Mouse (Mus musculus) thymus, adult 18-20 months (tissue): Measurements from ENCODE around the gene Glt28d2.

ENCODE experiments used
- DNase-seq, 2 experiments: peaks; one replicate each; pipeline ENCODE4 v3.0.0; 2022; ENCODE audit warnings: mixed read lengths in 2 of 2

The Glt28d2 gene

GRCm38 (mm10) chr3:85863996-85864395 is 23.3 kb downstream of the Glt28d2 start:
- DNase-seq = no peak

DNA sequence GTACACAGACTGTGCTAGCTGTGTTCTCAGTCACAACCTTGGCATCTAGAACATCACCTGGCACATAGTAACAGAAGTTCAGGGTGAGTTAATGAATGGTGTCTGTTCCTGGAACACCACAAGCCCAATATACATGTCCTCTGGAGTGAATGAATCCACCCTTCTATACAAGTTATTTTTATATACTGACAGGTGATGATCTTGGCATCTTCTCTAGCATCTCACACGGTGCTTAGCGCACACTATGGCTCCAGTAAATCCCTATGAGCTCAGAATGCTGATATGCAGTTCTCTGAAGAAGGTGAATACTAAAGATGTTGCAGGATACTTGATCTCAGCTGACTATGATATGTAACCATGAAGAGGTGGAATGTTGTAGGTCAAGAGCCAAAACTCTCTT is 24.4 kb downstream of the Glt28d2 start:
- no peak for DNase-seq

DNA sequence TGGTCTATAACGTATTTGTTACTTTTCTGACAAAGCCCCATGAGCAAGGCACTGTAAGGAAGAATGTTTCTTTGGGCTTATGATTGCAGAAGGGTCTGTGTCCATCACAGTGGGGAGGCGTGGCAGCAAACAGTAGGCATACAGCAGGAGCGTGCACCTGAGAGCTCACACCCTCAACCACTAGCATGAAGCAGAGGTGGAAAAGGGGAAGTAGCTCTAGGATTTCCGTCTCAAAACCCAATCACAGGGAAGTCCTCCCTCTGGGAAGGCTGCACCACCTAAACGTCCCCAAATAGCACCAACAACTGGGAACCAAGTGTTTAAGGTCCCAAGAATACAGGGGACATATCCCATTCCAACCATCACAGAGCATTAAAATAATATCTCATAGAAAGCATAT is 26.3 kb downstream of the Glt28d2 start:
- no peak for DNase-seq

DNA sequence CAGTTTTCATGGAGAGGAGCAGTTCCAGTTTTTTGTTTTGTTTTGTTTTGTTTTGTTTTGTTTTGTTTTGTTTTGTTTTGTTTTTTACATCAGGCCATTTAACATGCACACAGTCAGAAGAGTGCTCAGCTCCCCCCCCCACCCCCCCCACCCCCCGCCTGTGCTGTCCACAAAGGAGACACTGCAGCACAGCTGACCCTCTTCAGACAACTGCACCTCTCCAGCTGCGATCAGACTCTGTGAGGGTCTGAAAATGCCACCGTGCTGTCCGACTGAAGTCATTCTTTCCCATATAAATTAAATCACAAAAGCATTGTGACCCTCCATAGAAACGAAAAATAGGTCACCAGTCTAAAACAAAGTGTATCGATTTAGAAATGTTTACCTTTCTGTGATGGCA is 28.0 kb downstream of the Glt28d2 start:
- no peak for DNase-seq

GRCm38 (mm10) chr3:85858140-85859135 is 28.9 kb downstream of the Glt28d2 start:
- DNase-seq = no peak

GRCm38 (mm10) chr3:85857083-85857482 is 30.2 kb downstream of the Glt28d2 start:
- no peak for DNase-seq

DNA sequence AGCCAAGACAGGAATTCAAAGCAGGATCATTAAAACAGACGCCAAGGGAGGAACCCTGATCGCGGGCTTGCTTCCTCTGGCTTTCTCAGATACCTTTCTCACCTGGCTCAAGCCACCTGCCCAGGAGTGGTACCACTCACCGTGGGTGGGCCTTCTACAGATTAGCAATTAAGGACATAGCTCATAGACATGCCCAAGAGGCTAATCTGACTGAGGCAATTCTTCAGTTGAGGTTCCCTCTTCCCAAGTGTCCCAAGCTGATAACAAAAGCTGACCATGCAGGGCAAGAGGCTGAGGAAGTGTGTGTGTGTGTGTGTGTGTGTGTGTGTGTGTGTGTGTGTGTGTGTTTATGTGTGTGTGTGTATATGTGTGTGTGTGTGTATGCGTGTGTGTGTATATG is 31.4 kb downstream of the Glt28d2 start:
- DNase-seq = no peak

DNA sequence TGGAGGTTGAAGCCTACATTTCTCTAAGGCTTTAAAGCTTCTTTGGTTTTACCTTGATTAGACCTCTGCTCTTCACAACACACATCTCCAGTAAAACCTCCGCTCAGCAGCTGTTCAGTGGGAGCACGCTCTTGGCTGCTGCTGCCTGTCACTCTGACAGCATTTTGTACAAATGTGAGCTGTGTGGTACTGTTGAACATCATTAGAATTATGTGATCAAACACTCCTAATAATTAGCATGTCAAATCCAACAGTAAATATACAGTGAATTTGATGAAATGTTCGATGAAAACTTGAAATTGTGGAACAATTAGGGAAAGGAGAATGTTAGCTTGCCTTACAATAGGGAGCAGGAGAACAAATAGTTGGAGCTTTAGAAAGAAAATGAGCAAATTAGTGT is 32.3 kb downstream of the Glt28d2 start:
- no peak for DNase-seq

- no peak for DNase-seq
Observed at GRCm38 (mm10) chr3:85854143-85854542, 33.2 kb downstream of the Glt28d2 start.

DNA sequence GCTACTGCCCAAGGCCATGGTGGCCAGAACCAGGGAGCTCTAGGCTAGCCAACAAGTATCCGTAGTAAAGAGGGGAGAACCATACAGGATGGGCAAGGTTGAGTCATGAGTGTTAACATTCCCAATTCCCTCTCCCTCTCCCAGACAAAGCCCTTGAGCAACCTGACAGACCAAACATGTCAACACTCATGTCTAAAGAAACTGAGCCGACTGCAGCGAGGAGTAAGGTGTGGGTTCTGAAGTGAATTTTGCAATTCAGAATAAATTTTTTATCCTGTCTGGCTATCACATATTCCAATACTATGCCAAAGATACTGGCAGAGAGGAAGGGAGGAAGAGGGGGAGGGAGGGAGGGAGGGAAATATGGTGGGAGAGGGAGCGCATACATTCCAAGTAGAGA is 33.6 kb downstream of the Glt28d2 start:
- no peak for DNase-seq

- no peak for DNase-seq
Observed at GRCm38 (mm10) chr3:85850079-85850478, 37.2 kb downstream of the Glt28d2 start.

GRCm38 (mm10) chr3:85846316-85846715 is 41.0 kb downstream of the Glt28d2 start:
- no peak for DNase-seq

- no peak for DNase-seq
Observed at GRCm38 (mm10) chr3:85845341-85845740, 42.0 kb downstream of the Glt28d2 start.

GRCm38 (mm10) chr3:85842881-85843218 is 44.5 kb downstream of the Glt28d2 start:
- no peak for DNase-seq

DNA sequence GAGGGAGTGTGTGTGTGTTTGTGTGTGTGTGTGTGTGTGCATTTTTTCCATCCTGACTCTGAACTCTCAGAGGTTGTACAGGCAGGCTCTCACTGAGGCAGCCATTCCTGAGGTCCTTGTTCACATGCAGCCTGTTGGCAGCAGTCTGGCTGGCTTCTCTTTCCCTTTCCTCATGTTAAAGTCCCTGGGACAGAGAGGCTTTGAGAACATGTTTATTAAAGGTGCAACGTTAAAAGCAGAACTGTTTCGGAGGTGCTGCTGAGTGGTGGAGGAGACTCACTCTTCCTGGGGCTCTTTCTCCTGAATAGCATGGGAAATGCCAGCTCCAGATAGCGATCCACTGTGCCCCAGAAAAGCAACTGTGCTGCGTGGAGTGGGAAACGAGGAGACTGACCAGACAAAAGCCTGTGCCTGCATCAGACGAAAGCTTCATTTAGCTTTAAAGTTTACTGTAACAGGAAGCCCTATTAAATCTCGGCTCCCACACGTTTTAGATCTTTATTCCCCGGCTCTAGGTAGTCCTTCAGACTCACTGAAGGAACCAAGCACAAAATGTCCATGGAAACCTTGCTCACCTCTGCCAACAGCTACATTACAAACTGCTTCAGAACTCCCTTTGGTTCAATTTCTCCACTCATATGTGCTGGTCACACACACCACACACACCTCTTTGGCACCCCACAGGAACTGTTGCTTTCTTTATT is 45.0 kb downstream of the Glt28d2 start:
- no peak for DNase-seq

GRCm38 (mm10) chr3:85841454-85842176 is 45.7 kb downstream of the Glt28d2 start:
- no peak for DNase-seq

DNA sequence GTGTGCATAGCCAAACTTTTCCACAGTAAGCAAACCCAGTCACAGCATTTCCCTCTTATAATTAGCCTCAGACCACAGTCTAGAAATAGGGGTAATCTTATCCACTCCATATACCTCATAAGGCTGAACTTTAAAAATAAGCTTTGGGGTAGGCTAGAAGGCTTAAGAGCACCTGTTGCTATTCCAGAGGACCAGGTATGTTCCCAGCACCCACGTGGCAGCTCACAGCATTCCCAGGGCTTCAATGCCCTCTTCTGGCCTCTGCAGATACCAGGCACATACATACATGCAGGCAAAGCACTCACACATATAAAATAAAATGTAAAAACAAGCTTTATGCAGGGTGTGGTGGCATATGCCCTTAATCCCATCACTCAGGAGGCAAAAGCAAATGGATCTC is 53.7 kb downstream of the Glt28d2 start:
- no peak for DNase-seq

GRCm38 (mm10) chr3:85832490-85833155 is 54.7 kb downstream of the Glt28d2 start:
- no peak for DNase-seq

GRCm38 (mm10) chr3:85831785-85832184 is 55.5 kb downstream of the Glt28d2 start:
- DNase-seq = no peak

DNA sequence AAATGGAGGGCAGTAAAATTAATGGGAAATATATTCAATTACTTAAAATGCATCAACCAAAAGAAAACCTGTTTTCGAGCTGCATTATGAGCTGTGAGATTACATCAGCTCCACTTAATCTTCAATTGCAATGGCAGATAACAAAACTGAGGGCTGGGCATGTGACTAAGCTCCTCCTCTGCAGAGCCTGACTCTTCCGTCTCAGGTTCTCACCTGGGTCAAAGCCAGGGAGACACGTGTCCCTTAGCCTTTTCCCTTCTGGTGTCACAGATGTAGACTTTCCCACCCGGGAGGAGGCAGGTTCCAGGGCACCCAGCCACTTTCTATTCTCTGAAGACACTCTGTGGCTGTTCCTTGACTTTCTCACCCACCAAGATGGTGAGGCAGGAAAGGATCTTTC is 58.3 kb downstream of the Glt28d2 start:
- no peak for DNase-seq

- no peak for DNase-seq
Observed at GRCm38 (mm10) chr3:85827815-85828214, 59.5 kb downstream of the Glt28d2 start.

DNA sequence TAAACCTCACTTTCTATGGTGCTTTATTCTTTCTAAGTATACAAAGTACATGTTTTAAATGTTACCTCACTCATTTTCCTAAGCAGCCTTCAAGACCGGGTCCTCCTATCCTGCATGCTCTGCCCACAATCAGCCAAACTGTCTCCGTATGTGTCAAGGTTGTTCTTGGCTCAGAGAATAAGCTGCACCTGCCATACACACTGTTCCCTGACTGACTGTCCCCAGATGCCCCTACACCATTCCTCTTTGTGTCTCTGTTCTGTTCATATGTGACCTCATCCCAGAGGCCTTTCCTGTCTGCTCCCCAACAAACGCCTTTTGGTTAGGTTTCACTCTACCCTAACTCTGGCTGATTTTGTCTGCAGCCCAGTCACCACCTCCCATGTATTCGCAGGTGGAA is 60.0 kb downstream of the Glt28d2 start:
- no peak for DNase-seq
